Mouse (Mus musculus) lung, adult 2 months (tissue): Measurements from ENCODE around the gene Klc1.

Experiments used
- CTCF ChIP-seq: fragments of 200-500 bp; IDR thresholded peaks from 2 replicates; pipeline ENCODE4 v1.5.1; 2011; ENCODE audit warnings: mild to moderate bottlenecking, low read length, control low read depth; ENCODE audit not compliant: insufficient read depth
- POLR2A ChIP-seq: fragments of 200-500 bp; IDR thresholded peaks from 2 replicates; pipeline ENCODE4 v1.6.1; 2011; ENCODE audit warnings: low read depth, mild to moderate bottlenecking, control low read depth, low read length, borderline replicate concordance; ENCODE audit errors: extremely low read depth

DNA sequence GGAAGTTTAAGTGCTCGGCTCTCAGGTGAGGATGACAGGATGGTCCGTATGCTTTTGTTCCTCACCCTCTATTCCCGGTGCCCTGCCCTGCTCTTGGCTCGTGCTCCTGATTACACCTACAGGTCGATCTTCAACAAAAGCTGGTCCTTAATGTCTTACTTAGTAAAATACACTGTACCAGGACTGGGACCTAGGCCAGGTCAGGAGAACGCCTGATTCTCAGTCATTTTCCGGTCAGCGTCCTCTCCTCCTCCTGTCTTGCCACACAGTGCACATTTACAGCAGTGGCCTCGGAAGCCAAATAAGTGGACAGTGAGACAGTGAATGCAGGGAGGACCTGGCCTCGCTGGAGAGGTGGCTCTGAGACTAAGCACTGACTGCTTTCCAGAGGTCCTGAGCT, 12.0 kb downstream of the Klc1 start:
- TF ChIP-seq POLR2A (no peak), CTCF (no peak)
